Mouse (Mus musculus) liver, postnatal 0 days (tissue): ENCODE results near the gene Npepps.

Experiments used
- CTCF ChIP-seq: sonication (generic); IDR thresholded peaks from 2 replicates; pipeline ENCODE4 v1.5.1; 2016; ENCODE audit warnings: antibody characterized with exemption, low read depth
- EP300 ChIP-seq: IDR thresholded peaks from 2 replicates; pipeline ENCODE4 v1.6.1; 2016; ENCODE audit warnings: antibody characterized with exemption, low read depth, mild to moderate bottlenecking

GRCm38 (mm10) chr11:97284854-97285253, 4.4 kb upstream of the Npepps start:
- TF ChIP-seq CTCF, result no peak
- no peak for TF ChIP-seq EP300
